Comparison of ENCODE assay signal across 18 mouse cellular contexts in the genomic region with DNA sequence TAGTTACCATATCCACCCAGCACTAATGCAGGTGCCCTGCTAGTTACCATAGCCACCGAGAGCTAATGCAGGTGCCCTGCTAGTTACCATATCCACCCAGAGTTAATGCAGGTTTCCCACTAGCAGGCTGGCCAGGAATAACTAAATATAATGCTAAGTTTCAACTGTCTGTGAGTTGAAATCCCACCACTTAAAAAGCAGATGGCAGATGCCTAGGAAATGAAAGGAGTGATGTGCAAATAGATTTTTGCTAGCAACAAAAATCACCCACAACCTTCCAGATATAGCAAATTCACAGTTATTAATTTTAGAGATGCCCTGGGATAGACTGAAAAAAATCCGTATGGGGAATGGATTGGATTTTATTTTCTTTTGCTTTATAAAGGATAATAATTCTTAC.
DNase-seq lines count a peak whose midpoint lies in the region; TF ChIP-seq lines count a peak whose summit lies in the region.
"Had no signal": no experiment of that assay in that cellular context is flagged by ENCODE, and none has a peak within 500 bp of the region (broad histone marks: within the 10 kb centered on the region; RNA-seq: fewer than 3 reads in every experiment).

No protein-coding gene starts in this region.

- DNase-seq in layer of hippocampus, adult 2 months (ENCODE audit: low spot score in 2 of 2) = peak in 1 of 2 experiments; percentile 27
- DNase-seq in layer of hippocampus, adult 9-11 months = no peak
- no peak for DNase-seq in left cerebral cortex, adult 2 months (ENCODE audit: extremely low spot score in 1 of 2, low spot score in 2 of 2)
- DNase-seq in left cerebral cortex, adult 8-10 months (ENCODE audit: low spot score in 2 of 2) = no peak
- DNase-seq in telencephalon, adult 2 months (ENCODE audit: low read depth, low spot score) = peak; percentile 61
- no peak for DNase-seq in gastrocnemius, adult 18-20 months (ENCODE audit: low spot score)
- DNase-seq: adrenal gland, adult 2 months; adrenal gland, postnatal 10 days; adrenal gland, postnatal 25 days; cerebellum, adult 11-12 months; cerebellum, adult 2 months; cerebellum, adult 9-10 months; cerebellum, postnatal 10 days; cerebellum, postnatal 25 days had no signal

- no peak for TF ChIP-seq CTCF in layer of hippocampus, adult 2 months (conservative IDR thresholded peaks at IDR 0.05)
- no peak for TF ChIP-seq CTCF in left cerebral cortex, adult 2 months (IDR thresholded peaks at IDR 0.05)

- peak overlapping the region; percentile 32 for H3K27ac ChIP-seq in layer of hippocampus, adult 2 months
- H3K27ac ChIP-seq in left cerebral cortex, adult 2 months = peak overlapping the region; percentile 69
- H3K27ac ChIP-seq: embryonic facial prominence, embryonic 10.5 days; embryonic facial prominence, embryonic 12.5 days; forebrain, embryonic 13.5 days; forebrain, embryonic 15.5 days had no signal

- intact Hi-C loops in left cerebral cortex, adult 2 months (cut with DNase I) = no loop called here

- no peak overlapping the region for H3K4me3 ChIP-seq in layer of hippocampus, adult 2 months
- H3K4me3 ChIP-seq in left cerebral cortex, adult 2 months = no peak overlapping the region
- H3K4me3 ChIP-seq: embryonic facial prominence, embryonic 10.5 days; embryonic facial prominence, embryonic 12.5 days; forebrain, embryonic 13.5 days; forebrain, embryonic 15.5 days had no signal
